Mouse (Mus musculus): Measurements from ENCODE around the gene Trim2.

Gene Trim2

GRCm38 (mm10) chr3:84286311-84286710 lies 20.4 kb downstream of the Trim2 start:
- no peak for DNase-seq (ENCODE audit: low spot score)

GRCm38 (mm10) chr3:84284796-84285195 lies 21.9 kb downstream of the Trim2 start:
- no peak for DNase-seq (ENCODE audit: low spot score)

- DNase-seq (ENCODE audit: low spot score): no peak
Measured at GRCm38 (mm10) chr3:84283524-84283923, 23.2 kb downstream of the Trim2 start.

GRCm38 (mm10) chr3:84281936-84282371 lies 24.7 kb downstream of the Trim2 start:
- DNase-seq (ENCODE audit: low spot score): no peak

GRCm38 (mm10) chr3:84278809-84279208 lies 27.9 kb downstream of the Trim2 start:
- no peak for DNase-seq (ENCODE audit: low spot score)

- DNase-seq (ENCODE audit: low spot score): no peak
Measured at GRCm38 (mm10) chr3:84275124-84275523, 31.6 kb downstream of the Trim2 start.

- no peak for DNase-seq (ENCODE audit: low spot score)
Measured at GRCm38 (mm10) chr3:84272293-84273015, 34.2 kb downstream of the Trim2 start.

GRCm38 (mm10) chr3:84271794-84272193 lies 34.9 kb downstream of the Trim2 start:
- no peak for DNase-seq (ENCODE audit: low spot score)

- DNase-seq (ENCODE audit: low spot score): no peak
Measured at GRCm38 (mm10) chr3:84271058-84271457, 35.6 kb downstream of the Trim2 start.

GRCm38 (mm10) chr3:84270624-84270995 lies 36.1 kb downstream of the Trim2 start:
- DNase-seq (ENCODE audit: low spot score): no peak

- no peak for DNase-seq (ENCODE audit: low spot score)
Measured at GRCm38 (mm10) chr3:84269987-84270623, 36.6 kb downstream of the Trim2 start.

- DNase-seq (ENCODE audit: low spot score): no peak
Measured at GRCm38 (mm10) chr3:84268434-84268833, 38.2 kb downstream of the Trim2 start.

- DNase-seq (ENCODE audit: low spot score): no peak
Measured at GRCm38 (mm10) chr3:84266391-84266931, 40.2 kb downstream of the Trim2 start.

- DNase-seq (ENCODE audit: low spot score): no peak
Measured at GRCm38 (mm10) chr3:84265084-84265483, 41.6 kb downstream of the Trim2 start.

- DNase-seq (ENCODE audit: low spot score): no peak
Measured at GRCm38 (mm10) chr3:84264395-84264794, 42.3 kb downstream of the Trim2 start.

GRCm38 (mm10) chr3:84262804-84263203 lies 43.9 kb downstream of the Trim2 start:
- DNase-seq (ENCODE audit: low spot score): no peak

- DNase-seq (ENCODE audit: low spot score): no peak
Measured at GRCm38 (mm10) chr3:84261863-84262262, 44.8 kb downstream of the Trim2 start.

GRCm38 (mm10) chr3:84260837-84261236 lies 45.8 kb downstream of the Trim2 start:
- DNase-seq (ENCODE audit: low spot score): no peak

- peak; percentile 8 for DNase-seq (ENCODE audit: low spot score)
Measured at GRCm38 (mm10) chr3:84260024-84260535, 46.6 kb downstream of the Trim2 start.

- peak; percentile 45 for DNase-seq (ENCODE audit: low spot score)
Measured at GRCm38 (mm10) chr3:84259281-84260023, 47.2 kb downstream of the Trim2 start.

GRCm38 (mm10) chr3:84258518-84259031 lies 48.1 kb downstream of the Trim2 start:
- DNase-seq (ENCODE audit: low spot score): no peak

- no peak for DNase-seq (ENCODE audit: low spot score)
Measured at GRCm38 (mm10) chr3:84257989-84258517, 48.6 kb downstream of the Trim2 start.

Measured in urinary bladder, postnatal 25 days (tissue).